Mouse (Mus musculus) limb, embryonic 13.5 days (tissue): ENCODE measurements around the gene H2-DMb1. TPM values are rescaled to one million over a fixed set of nuclear protein-coding genes. Genes with fewer than 3 reads are reported as not detected.

ENCODE experiments used
- ATAC-seq: fragments of 200-750 bp; cut with Nextera tagmentation; 2 replicates; pipeline ENCODE4 v1.8.0; 2017; ENCODE audit warnings: low read depth, moderate number of reproducible peaks, moderate TSS enrichment; ENCODE audit not compliant: low FRiP score
- H3K27ac ChIP-seq: fragments of 300-500 bp; sonication (generic); 2 replicates; pipeline ENCODE4 v1.5.1; 2015; ENCODE audit warnings: inconsistent platforms, mild to moderate bottlenecking, moderate library complexity
- H3K27me3 ChIP-seq: fragments of 300-500 bp; sonication (generic); 2 replicates; pipeline ENCODE4 v1.6.1; 2015; ENCODE audit warnings: mild to moderate bottlenecking, inconsistent platforms
- H3K36me3 ChIP-seq: fragments of 300-500 bp; sonication (generic); 2 replicates; pipeline ENCODE4 v1.6.1; 2015; ENCODE audit warnings: inconsistent platforms, mild to moderate bottlenecking, moderate library complexity
- H3K4me1 ChIP-seq: fragments of 300-500 bp; sonication (generic); 2 replicates; pipeline ENCODE4 v1.6.1; 2015; ENCODE audit warnings: inconsistent platforms
- H3K4me2 ChIP-seq: fragments of 300-500 bp; sonication (generic); replicated peaks from 2 replicates; pipeline ENCODE4 v1.6.1; 2015; ENCODE audit warnings: inconsistent platforms, mild to moderate bottlenecking, moderate library complexity
- H3K4me3 ChIP-seq: fragments of 300-500 bp; sonication (generic); 2 replicates; pipeline ENCODE4 v1.5.1; 2015; ENCODE audit warnings: moderate library complexity, mild to moderate bottlenecking, inconsistent platforms
- H3K9ac ChIP-seq: fragments of 300-500 bp; sonication (generic); 2 replicates; pipeline ENCODE4 v1.6.1; 2015; ENCODE audit warnings: mild to moderate bottlenecking, inconsistent platforms
- H3K9me3 ChIP-seq: fragments of 300-500 bp; sonication (generic); 2 replicates; pipeline ENCODE4 v1.6.1; 2016; ENCODE audit warnings: inconsistent platforms
- WGBS: fragments of 180-500 bp; shearing (Covaris S2); methylation state at CpG from one replicate; pipeline ENCODE4 v1.1.7; 2015; 5-methylcytosine and 5-hydroxymethylcytosine counted together
- polyA plus RNA-seq: library from polyadenylated mRNA; unstranded; fragments of >200 nt; fragmentation: Nextera tagmentation; extraction: Ambion mirVana; gene quantifications from 2 replicates; pipeline ENCODE4 v1.2.1, GENCODE M21; 2015

H2-DMb1 gene
- polyA plus RNA-seq, 1 experiment from 2014 or later: 1.7 TPM

GRCm38 (mm10) chr17:34209680-34210079 is 56.8 kb downstream of the H2-DMb1 start:
- no peak overlapping the region for H3K4me2 ChIP-seq
- H3K36me3 ChIP-seq: no peaks in the 10 kb centered on the region
- peaks cover 10% of the 10 kb centered on the region for H3K4me1 ChIP-seq
- no peak overlapping the region for H3K9ac ChIP-seq
- peaks cover 94% of the 10 kb centered on the region for H3K27me3 ChIP-seq
- no peak overlapping the region for H3K4me3 ChIP-seq
- H3K27ac ChIP-seq: no peak overlapping the region
- no peak for ATAC-seq
- WGBS: 31% methylated on average over 3 of the region's 3 CpGs
- H3K9me3 ChIP-seq: peaks cover 5% of the 10 kb centered on the region; the same call in 1 of the 2 replicates

Other genes starting within 250 kb of the H2-DMb1 start
- gene Platr17, start 247.9 kb upstream of the H2-DMb1 start, polyA plus RNA-seq: 0.27 and 0.55 TPM in 2 replicates
- gene Daxx, start 243.7 kb upstream of the H2-DMb1 start, polyA plus RNA-seq: 59.6 and 65.4 TPM in 2 replicates
- 27.4 and 28.4 TPM in 2 replicates for gene Tapbp, start 237.2 kb upstream of the H2-DMb1 start, polyA plus RNA-seq
- 16.3 and 16.6 TPM in 2 replicates for gene Zbtb22, start 237.2 kb upstream of the H2-DMb1 start, polyA plus RNA-seq
- gene Rgl2, start 223.5 kb upstream of the H2-DMb1 start, polyA plus RNA-seq: 54.2 and 59.2 TPM in 2 replicates
- 167 and 171 TPM in 2 replicates for gene Pfdn6, start 212.7 kb upstream of the H2-DMb1 start, polyA plus RNA-seq
- gene Wdr46, start 212.4 kb upstream of the H2-DMb1 start, polyA plus RNA-seq: 35.4 and 37.0 TPM in 2 replicates
- gene B3galt4, start 201.6 kb upstream of the H2-DMb1 start, polyA plus RNA-seq: 8.0 and 9.2 TPM in 2 replicates
- gene Vps52, start 197.3 kb upstream of the H2-DMb1 start, polyA plus RNA-seq: 46.8 and 49.4 TPM in 2 replicates
- gene Rps18, start 197.1 kb upstream of the H2-DMb1 start, polyA plus RNA-seq: 1,649 and 1,723 TPM in 2 replicates
- gene H2-K1, start 152.7 kb upstream of the H2-DMb1 start, polyA plus RNA-seq: 7.3 and 12.2 TPM in 2 replicates
- gene Ring1, start 128.4 kb upstream of the H2-DMb1 start, polyA plus RNA-seq: 19.1 and 19.8 TPM in 2 replicates
- 50.0 and 59.4 TPM in 2 replicates for gene H2-Ke6, start 125.0 kb upstream of the H2-DMb1 start, polyA plus RNA-seq
- gene Slc39a7, start 121.4 kb upstream of the H2-DMb1 start, polyA plus RNA-seq: 237 and 244 TPM in 2 replicates
- 56.1 and 59.1 TPM in 2 replicates for gene Rxrb, start 121.3 kb upstream of the H2-DMb1 start, polyA plus RNA-seq
- gene Col11a2, start 113.6 kb upstream of the H2-DMb1 start, polyA plus RNA-seq: 46.3 and 56.6 TPM in 2 replicates
- gene H2-Oa, start 60.7 kb upstream of the H2-DMb1 start, polyA plus RNA-seq: 0.55 and 0.65 TPM in 2 replicates
- 14.2 and 15.6 TPM in 2 replicates for gene H2-DMa, start 33.5 kb upstream of the H2-DMb1 start, polyA plus RNA-seq
- gene Brd2, start 30.4 kb upstream of the H2-DMb1 start, polyA plus RNA-seq: 132 and 133 TPM in 2 replicates
- gene H2-DMb2, start 9.8 kb upstream of the H2-DMb1 start, polyA plus RNA-seq: 0.15 and 0.38 TPM in 2 replicates
- 8.0 and 8.4 TPM in 2 replicates for gene Tap1, start 34.5 kb downstream of the H2-DMb1 start, polyA plus RNA-seq
- 2.7 and 3.6 TPM in 2 replicates for gene Psmb9, start 34.7 kb downstream of the H2-DMb1 start, polyA plus RNA-seq
- 5.5 and 5.6 TPM in 2 replicates for gene Psmb8, start 44.6 kb downstream of the H2-DMb1 start, polyA plus RNA-seq
- 2.0 and 3.1 TPM in 2 replicates for gene Tap2, start 50.5 kb downstream of the H2-DMb1 start, polyA plus RNA-seq
- not detected in 2 replicates for gene H2-Ob, start 85.8 kb downstream of the H2-DMb1 start, polyA plus RNA-seq
- gene H2-Ab1, start 104.6 kb downstream of the H2-DMb1 start, polyA plus RNA-seq: 2.9 and 4.2 TPM in 2 replicates
- 2.2 and 2.6 TPM in 2 replicates for gene H2-Aa, start 134.8 kb downstream of the H2-DMb1 start, polyA plus RNA-seq
- gene H2-Eb1, start 152.8 kb downstream of the H2-DMb1 start, polyA plus RNA-seq: 2.6 and 2.9 TPM in 2 replicates
- not detected in 2 replicates for gene H2-Eb2, start 172.6 kb downstream of the H2-DMb1 start, polyA plus RNA-seq
- gene Btnl2, start 201.8 kb downstream of the H2-DMb1 start, polyA plus RNA-seq: 0.05 and 0.09 TPM in 2 replicates
- gene Btnl1, start 224.1 kb downstream of the H2-DMb1 start, polyA plus RNA-seq: not detected in 2 replicates
- gene BC051142, start 245.7 kb downstream of the H2-DMb1 start, polyA plus RNA-seq: 0.47 and 0.69 TPM in 2 replicates